Mouse (Mus musculus) lung, adult 2 months (tissue): ENCODE data around the gene Gh.

ENCODE experiments used
- CTCF ChIP-seq: fragments of 200-500 bp; IDR thresholded peaks from 2 replicates; pipeline ENCODE4 v1.5.1; 2011; ENCODE audit warnings: mild to moderate bottlenecking, low read length, control low read depth; ENCODE audit not compliant: insufficient read depth
- POLR2A ChIP-seq: fragments of 200-500 bp; IDR thresholded peaks from 2 replicates; pipeline ENCODE4 v1.6.1; 2011; ENCODE audit warnings: low read depth, mild to moderate bottlenecking, control low read depth, low read length, borderline replicate concordance; ENCODE audit errors: extremely low read depth

DNA sequence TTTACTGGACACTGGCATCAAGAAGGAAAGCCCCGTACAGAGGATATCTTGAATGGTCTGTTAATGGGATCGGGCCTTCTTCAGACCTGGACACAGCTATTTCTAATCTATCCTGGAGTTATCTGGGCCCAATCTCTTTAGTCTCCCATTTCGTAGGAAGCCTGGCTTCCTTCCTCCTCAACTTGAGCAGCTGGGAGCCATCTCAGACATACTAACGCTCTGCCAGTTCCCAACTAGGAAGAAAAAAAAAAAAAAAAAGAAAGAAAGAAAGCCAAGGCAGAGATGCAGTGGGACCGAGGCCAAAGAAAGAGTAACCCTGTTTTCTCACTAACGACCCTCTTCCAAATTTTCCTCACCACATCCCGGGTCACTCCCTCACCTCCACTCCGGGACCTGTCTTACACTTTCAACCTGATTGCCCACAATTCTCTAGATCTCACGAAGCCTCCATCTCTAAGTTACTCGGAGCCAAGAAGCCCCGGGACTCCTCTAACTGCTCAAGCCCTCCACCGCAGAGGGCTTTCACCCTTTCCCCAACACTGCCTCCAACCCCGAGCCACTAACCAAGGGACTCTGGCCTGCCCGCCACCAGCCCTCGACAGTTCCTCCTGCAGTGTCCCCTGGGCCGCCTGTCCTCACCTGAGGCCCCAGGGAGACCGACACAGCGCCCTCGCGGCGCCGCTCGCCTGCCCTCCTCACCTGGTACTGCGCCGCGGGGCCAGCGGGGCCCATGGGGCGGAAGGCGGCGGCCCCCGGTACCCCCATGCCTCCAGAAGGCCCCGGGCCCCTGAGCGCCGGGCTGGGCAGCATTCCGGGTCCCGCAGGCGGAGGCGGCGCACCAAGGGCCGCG lies 29.6 kb downstream of the Gh start:
- no peak for TF ChIP-seq CTCF
- TF ChIP-seq POLR2A: no peak
